Mouse (Mus musculus): ENCODE results near the gene Olfr1179.
"Not testable (repeated sequence)": the region's sequence is repeated elsewhere in the genome, so short reads cannot be mapped to it uniquely, and the experiment has no call there.

Olfr1179 gene

DNA sequence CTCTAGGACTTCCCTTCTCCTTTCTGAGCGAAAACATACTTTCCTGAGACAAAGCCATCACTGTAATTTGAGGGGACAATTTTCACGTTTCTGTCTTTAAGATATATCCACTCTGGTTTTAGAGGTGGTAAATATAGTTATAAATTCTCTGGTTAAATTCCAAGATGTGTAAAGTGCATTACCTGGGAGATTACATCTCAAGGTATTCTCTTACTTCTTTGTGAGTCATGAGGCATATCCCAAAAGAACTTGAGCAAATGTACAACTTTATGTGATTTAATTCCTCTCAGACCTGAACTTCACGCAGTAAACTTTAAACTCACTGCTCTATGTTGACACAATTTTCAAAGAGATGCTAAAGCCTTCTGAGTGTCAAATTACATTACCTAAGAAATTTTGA lies at the start of gene Olfr1179:
TSS of gene Olfr1179 (minus strand) at position 101 of the 400 bp plus-strand sequence.
- no peak for DNase-seq

DNA sequence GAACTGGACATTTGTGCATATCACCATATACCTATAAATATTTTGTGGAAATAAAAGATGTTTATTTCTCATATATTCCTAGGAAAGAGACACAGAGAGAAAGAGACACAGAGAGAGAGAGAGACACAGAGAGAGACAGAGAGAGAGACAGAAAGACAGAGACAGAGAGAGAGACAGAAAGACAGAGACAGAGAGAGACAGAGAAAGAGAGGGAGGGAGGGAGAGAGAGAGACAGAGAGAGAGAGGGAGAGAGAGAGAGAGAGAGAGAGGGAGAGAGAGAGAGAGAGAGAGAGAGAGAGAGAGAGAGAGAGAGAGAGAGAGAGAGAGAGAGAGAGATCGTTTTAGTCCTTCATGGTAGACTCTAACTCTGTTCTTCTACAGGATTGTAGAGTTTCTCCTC lies 48.3 kb upstream of the Olfr1179 start, which contains the start of gene Olfr1183:
TSS of gene Olfr1183 (plus strand) at position 301 of the 400 bp plus-strand sequence.
- not testable (repeated sequence) for DNase-seq

DNA sequence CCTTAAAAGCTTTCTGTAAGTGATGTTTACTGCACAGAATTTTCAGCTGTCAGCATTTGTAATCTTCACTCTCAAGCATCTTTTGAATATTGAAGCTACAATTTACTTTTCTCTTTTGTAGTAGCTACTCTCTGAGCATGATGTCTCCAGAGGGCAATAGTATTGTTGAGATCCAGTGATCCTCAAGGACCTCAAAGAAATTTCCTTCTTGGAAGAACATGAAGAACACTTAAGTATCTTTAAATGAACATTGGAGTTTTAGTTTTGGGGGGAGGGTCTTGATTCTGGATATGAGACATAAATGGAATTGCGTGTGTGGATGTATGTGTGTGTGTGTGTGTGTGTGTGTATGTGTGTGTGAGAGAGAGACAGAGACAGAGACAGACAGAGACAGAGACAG lies 42.8 kb upstream of the Olfr1179 start, which contains the start of gene Gm13757:
TSS of gene Gm13757 (minus strand) at position 101 of the 400 bp plus-strand sequence.
- no peak for DNase-seq

DNA sequence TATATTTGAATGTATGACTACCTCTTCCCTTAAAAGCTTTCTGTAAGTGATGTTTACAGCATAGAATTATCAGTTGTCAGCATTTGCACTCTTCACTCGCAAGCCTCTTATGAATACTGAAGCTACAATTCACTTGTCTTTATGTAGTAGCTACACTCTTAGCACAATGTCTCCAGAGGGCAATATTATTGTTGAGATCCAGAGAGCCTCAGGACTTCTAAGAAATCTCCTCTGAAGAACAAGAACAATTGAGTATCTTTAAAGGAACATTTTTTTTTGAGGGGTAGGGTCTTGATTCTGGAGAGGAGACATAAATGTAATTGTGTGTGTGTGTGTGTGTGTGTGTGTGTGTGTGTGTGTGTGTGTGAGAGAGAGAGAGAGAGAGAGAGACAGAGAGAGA lies 19.8 kb upstream of the Olfr1179 start, which contains the start of gene Olfr1181:
TSS of gene Olfr1181 (minus strand) at position 101 of the 400 bp plus-strand sequence.
- DNase-seq = no peak

DNA sequence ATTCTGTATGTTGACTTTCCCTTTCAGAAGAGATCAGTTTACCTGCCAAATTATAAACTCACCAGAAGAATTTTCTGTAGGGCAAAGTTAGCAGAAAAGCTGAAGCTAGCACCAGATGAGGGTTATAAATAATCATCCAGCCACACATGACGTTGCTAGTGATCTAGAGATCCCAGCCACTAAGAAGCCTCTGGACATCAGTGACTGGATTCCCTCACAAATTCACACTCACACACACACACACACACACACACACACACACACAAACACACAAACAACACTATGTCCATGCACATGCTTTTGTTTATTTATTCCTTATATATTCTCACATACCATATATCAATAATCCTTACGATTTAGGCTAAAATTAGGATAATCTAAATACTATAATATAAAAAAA lies 12.8 kb upstream of the Olfr1179 start, which contains the start of gene Olfr1180:
TSS of gene Olfr1180 (minus strand) at position 101 of the 400 bp plus-strand sequence.
- no peak for DNase-seq

DNA sequence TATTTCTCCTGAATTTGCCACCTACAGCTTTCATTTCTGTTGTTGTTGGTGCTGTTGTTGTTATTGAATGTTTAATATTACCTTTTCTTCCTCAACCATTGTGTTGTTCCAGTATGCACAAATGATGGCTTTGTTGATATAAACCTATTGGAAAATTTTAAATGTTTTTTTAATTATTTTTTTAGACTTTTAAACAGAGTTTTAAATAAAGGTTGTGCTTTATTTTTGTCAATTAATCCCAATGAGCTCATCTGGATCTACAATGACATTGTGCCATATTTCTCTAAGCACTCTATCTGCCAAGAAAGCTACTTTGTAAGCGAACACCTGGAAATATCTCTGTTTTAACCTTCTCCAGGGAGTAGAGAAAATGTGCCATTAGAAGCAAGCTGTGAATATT lies 19.5 kb downstream of the Olfr1179 start, which contains the start of gene Olfr1178:
TSS of gene Olfr1178 (plus strand) at position 301 of the 400 bp plus-strand sequence.
- no peak for DNase-seq

DNA sequence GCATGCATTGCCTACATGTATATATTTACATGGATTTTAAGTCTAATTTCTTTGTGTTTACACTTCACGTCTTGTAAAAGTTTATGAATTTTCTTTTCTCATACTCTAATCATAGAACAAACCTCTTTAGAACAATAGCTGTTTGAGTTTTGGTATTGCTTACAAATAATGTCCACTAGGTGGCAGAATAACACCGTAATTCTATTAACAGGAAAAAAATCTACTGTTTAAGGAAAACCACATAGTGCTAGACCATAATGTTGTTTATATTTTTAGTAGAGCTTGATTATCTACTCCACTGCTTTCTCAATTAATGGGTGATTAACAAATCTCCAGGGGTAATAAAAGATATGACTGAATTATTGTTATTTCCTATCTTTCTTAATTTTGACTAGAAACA lies 49.9 kb downstream of the Olfr1179 start:
- no peak for DNase-seq
